Mouse (Mus musculus) limb, embryonic 12.5 days (tissue): ENCODE data around the gene Leap2. TPM values are rescaled to one million over a fixed set of nuclear protein-coding genes. Genes with fewer than 3 reads are reported as not detected.
"Not testable (repeated sequence)": the region's sequence is repeated elsewhere in the genome, so short reads cannot be mapped to it uniquely, and the experiment has no call there.

ENCODE experiments used
- ATAC-seq: fragments of 200-750 bp; cut with Nextera tagmentation; 2 replicates; pipeline ENCODE4 v1.8.0; 2017; ENCODE audit warnings: low read depth, moderate TSS enrichment; ENCODE audit not compliant: insufficient number of reproducible peaks, insufficient read depth, low FRiP score, low TSS enrichment
- H3K27ac ChIP-seq: fragments of 300-500 bp; sonication (generic); 2 replicates; pipeline ENCODE4 v1.5.1; 2016; ENCODE audit warnings: mild to moderate bottlenecking, moderate library complexity
- H3K27me3 ChIP-seq: fragments of 300-500 bp; sonication (generic); 2 replicates; pipeline ENCODE4 v1.6.1; 2016; ENCODE audit warnings: mild to moderate bottlenecking, moderate library complexity
- H3K36me3 ChIP-seq: fragments of 300-500 bp; sonication (generic); 2 replicates; pipeline ENCODE4 v1.6.1; 2016; ENCODE audit warnings: mild to moderate bottlenecking, moderate library complexity
- H3K4me1 ChIP-seq: fragments of 300-500 bp; sonication (generic); replicated peaks from 2 replicates; pipeline ENCODE4 v1.6.1; 2016
- H3K4me2 ChIP-seq: fragments of 300-500 bp; sonication (generic); 2 replicates; pipeline ENCODE4 v1.6.1; 2016; ENCODE audit warnings: mild to moderate bottlenecking, moderate library complexity
- H3K4me3 ChIP-seq: fragments of 300-500 bp; sonication (generic); replicated peaks from 2 replicates; pipeline ENCODE4 v1.5.1; 2016; ENCODE audit warnings: mild to moderate bottlenecking
- H3K9ac ChIP-seq: fragments of 300-500 bp; sonication (generic); replicated peaks from 2 replicates; pipeline ENCODE4 v1.6.1; 2016; ENCODE audit warnings: mild to moderate bottlenecking, moderate library complexity
- H3K9me3 ChIP-seq: fragments of 300-500 bp; sonication (generic); 2 replicates; pipeline ENCODE4 v1.6.1; 2016; ENCODE audit warnings: mild to moderate bottlenecking, moderate library complexity
- WGBS: fragments of 180-500 bp; shearing (Covaris S2); methylation state at CpG from one replicate; pipeline ENCODE4 v1.1.7; 2016; 5-methylcytosine and 5-hydroxymethylcytosine counted together
- polyA plus RNA-seq: library from polyadenylated mRNA; unstranded; fragments of >200 nt; fragmentation: Nextera tagmentation; extraction: Ambion mirVana; gene quantifications from 2 replicates; pipeline ENCODE4 v1.2.1, GENCODE M21; 2016

Gene Leap2
- polyA plus RNA-seq, 1 experiment from 2014 or later = 0.44 TPM

DNA sequence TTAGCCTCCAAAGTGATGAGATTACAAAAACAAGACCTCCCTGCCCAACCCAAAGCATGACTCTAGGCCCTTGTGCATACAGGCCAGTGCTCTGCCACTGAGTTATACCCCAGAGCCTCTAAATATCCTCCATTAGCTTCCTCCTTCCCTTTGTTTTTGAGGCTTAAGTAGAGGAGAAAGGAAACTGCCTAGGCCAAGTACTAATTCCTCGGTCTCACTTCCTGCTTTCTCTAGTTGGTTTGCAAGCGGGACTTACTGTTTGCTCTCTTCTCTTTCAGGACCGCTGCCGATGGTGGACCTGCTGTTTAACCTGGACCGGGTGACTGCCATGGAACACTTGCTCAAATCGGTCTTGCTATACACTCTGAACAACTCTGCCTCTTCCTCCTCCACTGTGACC, 13.4 kb upstream of the Leap2 start:
- Histone ChIP-seq H3K4me2 (no peak overlapping the region), H3K27ac (no peak overlapping the region), H3K9me3 (no peaks in the 10 kb centered on the region), H3K4me1 (peaks cover 3% of the 10 kb centered on the region; the same call in 1 of the 2 replicates), H3K9ac (no peak overlapping the region), H3K36me3 (no peaks in the 10 kb centered on the region), H3K4me3 (no peak overlapping the region), H3K27me3 (no peaks in the 10 kb centered on the region)
- 91% methylated on average over 6 of the region's 6 CpGs for WGBS
- no peak for ATAC-seq

DNA sequence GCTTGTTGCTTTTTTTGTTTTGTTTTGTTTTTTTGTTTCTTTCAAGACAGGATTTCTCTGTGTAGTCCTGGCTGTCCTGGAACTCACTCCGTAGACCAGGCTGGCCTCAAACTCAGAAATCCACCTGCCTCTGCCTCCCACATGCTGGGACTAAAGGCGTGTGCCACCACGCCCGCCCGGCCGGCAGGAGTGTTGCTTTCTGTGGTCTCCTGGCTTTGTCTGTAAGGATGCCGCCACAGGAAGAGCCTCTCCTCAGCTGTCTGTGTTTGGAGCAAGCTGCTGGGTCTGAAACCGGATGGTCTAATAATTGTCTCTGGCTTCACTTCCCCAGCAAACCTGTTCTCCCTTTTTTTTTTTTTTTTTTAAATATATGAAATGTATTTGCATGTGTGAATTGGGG, 12.5 kb upstream of the Leap2 start:
- no peak overlapping the region for H3K4me2 ChIP-seq
- no peak for ATAC-seq
- no peaks in the 10 kb centered on the region for H3K27me3 ChIP-seq
- peaks cover 4% of the 10 kb centered on the region; the same call in 1 of the 2 replicates for H3K4me1 ChIP-seq
- H3K4me3 ChIP-seq = no peak overlapping the region
- H3K9me3 ChIP-seq = no peaks in the 10 kb centered on the region
- H3K9ac ChIP-seq = no peak overlapping the region
- H3K36me3 ChIP-seq = no peaks in the 10 kb centered on the region
- 87% methylated on average over 8 of the region's 8 CpGs for WGBS
- no peak overlapping the region for H3K27ac ChIP-seq

DNA sequence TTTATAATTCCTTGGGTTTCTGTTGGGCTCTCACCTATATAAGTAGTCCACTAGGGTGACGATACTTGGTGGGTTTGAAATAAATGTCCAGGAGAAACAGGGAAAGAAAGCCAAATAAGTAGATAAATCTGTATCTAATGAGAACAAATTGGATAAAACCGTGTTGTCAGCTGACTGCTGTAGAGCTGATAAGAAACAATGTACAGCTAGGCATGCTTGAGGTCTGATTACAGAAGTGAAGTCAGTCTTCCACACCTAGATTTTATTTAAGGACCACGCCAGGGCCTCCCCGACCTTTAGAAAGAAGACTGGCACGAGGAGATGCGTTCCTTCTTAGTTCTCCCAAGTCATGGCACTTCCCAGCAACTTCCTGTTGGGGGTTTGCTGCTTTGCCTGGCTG, 10.1 kb upstream of the Leap2 start:
- H3K4me3 ChIP-seq = no peak overlapping the region
- 66% methylated on average over 6 of the region's 6 CpGs for WGBS
- no peak for ATAC-seq
- H3K9me3 ChIP-seq = no peaks in the 10 kb centered on the region
- H3K27ac ChIP-seq = no peak overlapping the region
- no peaks in the 10 kb centered on the region for H3K27me3 ChIP-seq
- H3K4me1 ChIP-seq = peaks cover 12% of the 10 kb centered on the region
- H3K4me2 ChIP-seq = no peak overlapping the region
- no peak overlapping the region for H3K9ac ChIP-seq
- peaks cover 10% of the 10 kb centered on the region for H3K36me3 ChIP-seq

DNA sequence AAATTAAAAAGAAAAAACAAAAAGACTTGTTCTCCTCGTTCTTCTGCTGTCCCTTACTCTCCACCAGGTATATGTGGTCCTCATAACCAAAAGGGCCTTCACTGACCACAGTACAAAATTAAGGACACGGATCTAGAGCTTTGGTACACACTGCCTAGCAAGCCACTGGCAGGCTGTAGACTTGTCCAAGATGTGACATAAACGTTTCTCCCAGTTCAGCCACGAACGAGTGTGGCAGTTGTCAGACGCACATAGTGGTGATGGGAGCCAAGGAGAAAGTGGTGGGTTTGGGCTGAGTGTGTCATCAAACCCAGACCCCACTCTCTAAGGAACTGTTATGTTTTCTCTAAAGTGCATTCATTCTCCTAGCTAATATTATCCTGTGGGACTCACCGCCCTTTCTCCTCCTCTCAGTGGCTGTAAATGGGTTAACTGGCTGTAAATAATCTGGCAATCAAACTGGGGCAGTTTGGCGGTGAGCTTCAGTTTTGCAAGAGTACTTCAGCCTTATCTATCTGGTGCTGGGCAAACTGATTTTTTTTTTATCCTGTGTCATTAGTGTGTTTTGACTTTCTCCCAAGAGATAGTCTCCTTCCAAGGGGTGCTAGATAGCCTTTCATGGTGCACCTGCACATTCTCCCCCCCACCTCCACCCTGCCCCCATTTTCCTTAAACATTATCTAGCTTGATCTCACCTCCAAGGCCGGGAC, 8.5 kb upstream of the Leap2 start:
- no peak; the same call in 1 of the 2 replicates for ATAC-seq
- Histone ChIP-seq H3K4me1 (peaks cover 12% of the 10 kb centered on the region), H3K9ac (0 out of 2 replicates have a peak overlapping the region, but pooled peaks have one; percentile 37)

DNA sequence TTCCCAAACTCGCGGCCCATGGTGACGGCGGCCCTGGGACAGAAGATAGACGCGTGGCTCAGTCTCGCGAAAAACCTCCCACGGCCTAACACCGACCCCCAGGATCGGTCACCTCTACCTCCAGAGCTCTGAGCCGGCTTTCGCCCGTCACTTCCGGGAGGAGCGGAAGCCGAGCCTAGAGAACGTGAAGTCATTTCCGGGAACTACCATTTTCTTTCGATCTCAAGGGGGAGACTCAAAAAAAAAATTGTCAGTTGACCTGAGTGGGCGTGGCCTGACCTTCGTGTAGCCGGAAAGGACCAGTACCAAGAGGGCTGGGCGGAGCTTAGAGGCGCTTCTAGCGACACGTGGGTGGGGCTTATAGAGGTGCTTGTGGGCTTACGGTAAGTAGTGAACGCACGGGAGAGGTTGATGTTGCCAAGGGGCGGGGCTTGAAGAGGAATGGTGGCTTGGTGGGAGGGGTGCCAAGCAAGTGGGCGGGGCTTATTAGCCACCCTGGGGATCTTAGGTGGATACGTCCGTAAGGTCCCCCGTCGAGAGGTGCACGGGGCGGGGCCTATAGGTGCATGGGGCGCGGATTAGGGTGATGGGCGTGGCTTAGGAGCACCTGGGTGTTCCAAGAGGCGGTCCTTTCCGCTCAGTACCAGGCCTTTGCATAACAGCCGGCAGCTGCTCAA, 7.8 kb upstream of the Leap2 start, which contains the start of the genes Uqcrq and Gdf9:
Gene Uqcrq, minus strand, starts transcription at position 162 of the 677 bp plus-strand sequence.
Gene Gdf9, plus strand, starts transcription at position 354 of the 677 bp plus-strand sequence.
- under 1% methylated on average over 44 of the region's 44 CpGs for WGBS
- Histone ChIP-seq H3K27ac (peak within 1 kb of the TSS; percentile 78), H3K4me2 (peak within 1 kb of the TSS; percentile 84), H3K9me3 (no peaks in the 10 kb centered on the region), H3K36me3 (peaks cover 17% of the 10 kb centered on the region), H3K4me3 (peak within 1 kb of the TSS; percentile 91), H3K9ac (peak within 1 kb of the TSS; percentile 82), H3K27me3 (no peaks in the 10 kb centered on the region), H3K4me1 (peaks cover 12% of the 10 kb centered on the region)
- ATAC-seq = peak; percentile 97

More for the DNA sequence above, 8.5 kb upstream of the Leap2 start:
- H3K36me3 ChIP-seq = peaks cover 17% of the 10 kb centered on the region
- peak overlapping the region; percentile 78 for H3K27ac ChIP-seq
- peak overlapping the region; percentile 91 for H3K4me3 ChIP-seq
- WGBS = 17% methylated on average over 9 of the region's 9 CpGs
- H3K27me3 ChIP-seq = no peaks in the 10 kb centered on the region
- H3K4me2 ChIP-seq = peak overlapping the region; percentile 84
- no peaks in the 10 kb centered on the region for H3K9me3 ChIP-seq

DNA sequence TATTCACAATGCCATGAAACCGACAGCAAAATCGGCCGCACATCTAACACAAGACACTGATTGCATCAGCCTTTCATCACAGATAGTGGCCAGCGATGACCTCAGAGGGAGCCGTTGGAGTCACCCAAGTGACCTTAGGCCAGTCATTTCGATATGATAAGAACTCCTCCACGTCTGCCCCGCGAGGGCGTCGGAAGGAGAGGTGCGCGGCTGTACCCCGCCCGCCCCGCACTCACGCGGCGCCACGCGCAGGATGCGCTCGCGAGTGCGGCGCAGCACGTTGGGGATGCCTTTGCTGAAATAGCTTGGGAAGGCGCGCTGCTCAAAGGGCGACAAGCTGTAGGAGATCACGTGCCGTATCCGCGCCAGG, 7.3 kb upstream of the Leap2 start:
- 0 out of 2 replicates have a peak, but pooled peaks have one; percentile 11 for ATAC-seq
- peaks cover 12% of the 10 kb centered on the region for H3K4me1 ChIP-seq
- under 1% methylated on average over 34 of the region's 34 CpGs for WGBS
- H3K36me3 ChIP-seq = peaks cover 17% of the 10 kb centered on the region
- peak overlapping the region; percentile 84 for H3K4me2 ChIP-seq
- H3K27ac ChIP-seq = peak overlapping the region; percentile 56; the same call in 1 of the 2 replicates
- H3K4me3 ChIP-seq = peak overlapping the region; percentile 91
- no peaks in the 10 kb centered on the region for H3K9me3 ChIP-seq
- H3K27me3 ChIP-seq = no peaks in the 10 kb centered on the region
- peak overlapping the region; percentile 82 for H3K9ac ChIP-seq

DNA sequence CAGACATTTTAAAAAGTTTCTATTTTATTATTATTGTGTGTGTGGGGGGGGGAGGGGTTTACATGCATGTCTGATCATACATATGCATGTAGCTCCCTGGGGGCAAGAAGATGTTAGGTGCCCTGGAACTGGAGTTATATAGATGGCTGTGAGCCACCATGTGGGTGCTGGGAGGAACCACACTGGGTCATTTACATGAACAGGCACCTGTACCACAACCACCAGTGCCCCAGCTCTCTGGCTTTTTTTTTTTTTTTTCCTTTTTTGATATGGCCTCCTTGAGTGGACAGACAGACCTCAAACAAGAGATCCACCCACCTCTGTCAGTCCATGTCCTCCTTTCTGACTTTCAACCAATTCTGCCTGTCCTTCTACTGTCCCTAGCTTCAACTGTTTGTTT, 6.2 kb upstream of the Leap2 start:
- no peak for ATAC-seq
- H3K27me3 ChIP-seq = no peaks in the 10 kb centered on the region
- H3K36me3 ChIP-seq = peaks cover 17% of the 10 kb centered on the region
- no peak overlapping the region for H3K27ac ChIP-seq
- no peak overlapping the region for H3K4me3 ChIP-seq
- H3K9me3 ChIP-seq = no peaks in the 10 kb centered on the region
- H3K4me1 ChIP-seq = peaks cover 12% of the 10 kb centered on the region
- no peak overlapping the region for H3K9ac ChIP-seq
- peak overlapping the region; percentile 84; the same call in 1 of the 2 replicates for H3K4me2 ChIP-seq

DNA sequence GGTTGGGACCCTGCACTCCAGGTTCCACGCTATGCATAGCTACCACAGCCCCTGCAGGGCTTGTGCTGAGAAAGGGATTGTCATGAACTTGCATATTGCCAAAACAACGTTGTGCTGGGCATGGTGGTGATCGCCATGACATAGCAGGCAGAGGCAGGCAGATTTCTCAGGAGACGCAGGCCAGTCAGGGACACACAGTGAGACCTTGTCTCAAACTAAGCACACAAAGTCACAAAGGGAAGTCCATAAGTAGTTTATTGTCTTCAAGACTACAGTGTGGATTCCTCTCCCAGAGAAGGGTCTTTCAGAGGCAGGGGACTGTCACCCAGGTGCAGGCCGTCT, 5.7 kb upstream of the Leap2 start:
- Histone ChIP-seq H3K4me1 (peaks cover 12% of the 10 kb centered on the region), H3K27ac (no peak overlapping the region), H3K36me3 (peaks cover 17% of the 10 kb centered on the region), H3K9ac (no peak overlapping the region), H3K9me3 (no peaks in the 10 kb centered on the region), H3K4me3 (no peak overlapping the region), H3K27me3 (no peaks in the 10 kb centered on the region), H3K4me2 (no peak overlapping the region)
- WGBS = 91% methylated on average over 5 of the region's 5 CpGs
- ATAC-seq = no peak

DNA sequence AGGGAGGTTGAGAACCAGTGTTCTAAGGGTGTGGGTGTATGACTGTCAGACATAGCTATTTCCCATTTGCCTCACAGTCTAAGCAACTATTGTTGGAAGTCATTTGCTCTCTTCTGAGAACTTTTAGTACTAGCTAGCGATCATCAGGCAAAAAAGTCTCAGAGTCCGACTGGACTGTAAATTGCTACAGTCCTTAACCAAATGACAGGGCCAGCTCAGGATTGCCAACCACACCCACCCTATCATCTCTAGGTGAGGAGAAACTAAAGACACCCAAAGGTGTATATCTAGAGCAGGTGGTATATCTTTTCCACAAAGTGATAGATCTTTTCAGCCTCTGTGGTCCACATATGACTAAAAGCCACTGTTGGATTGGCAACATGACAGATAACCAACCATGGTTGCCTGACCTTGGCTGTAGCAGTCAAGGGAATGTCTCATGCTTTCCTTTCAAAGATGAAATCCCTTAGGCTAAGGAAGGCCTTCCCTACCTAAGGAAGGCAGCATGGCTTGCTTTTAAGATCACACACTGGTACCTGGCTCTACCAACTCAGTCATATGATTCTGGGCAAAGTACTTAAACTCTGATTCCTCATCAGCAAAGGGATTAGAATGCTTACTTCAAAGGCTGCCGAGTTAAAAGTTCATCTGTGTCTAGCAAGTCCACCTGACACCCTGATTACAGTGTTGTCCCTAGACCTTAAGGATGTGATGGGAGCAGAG, 5.2 kb upstream of the Leap2 start:
- Histone ChIP-seq H3K27ac (no peak overlapping the region), H3K36me3 (peaks cover 17% of the 10 kb centered on the region), H3K4me1 (peaks cover 12% of the 10 kb centered on the region), H3K4me2 (no peak overlapping the region), H3K9ac (no peak overlapping the region), H3K4me3 (no peak overlapping the region), H3K9me3 (no peaks in the 10 kb centered on the region), H3K27me3 (no peaks in the 10 kb centered on the region)
- WGBS = 89% methylated on average over 3 of the region's 3 CpGs
- ATAC-seq = no peak

DNA sequence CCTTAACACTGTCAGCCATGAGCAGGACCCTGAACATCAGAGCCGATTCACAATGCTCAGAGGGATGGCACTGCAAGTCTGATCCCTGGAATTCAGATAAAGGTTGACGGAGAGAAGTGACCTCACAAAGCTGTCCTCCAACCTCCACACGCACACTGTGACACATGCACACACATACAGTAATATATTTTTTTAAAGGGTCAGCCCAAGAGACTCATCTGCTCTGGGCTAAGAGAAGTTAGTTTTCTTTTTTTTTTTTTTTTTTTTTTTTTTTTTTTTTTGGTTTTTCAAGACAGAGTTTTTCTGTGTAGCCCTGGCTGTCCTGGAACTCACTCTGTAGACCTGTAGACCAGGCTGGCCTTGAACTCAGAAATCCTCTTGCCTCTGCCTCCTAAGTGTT, 3.9 kb upstream of the Leap2 start:
- not testable (repeated sequence) for H3K4me3 ChIP-seq, ATAC-seq, H3K9me3 ChIP-seq, H3K27ac ChIP-seq, H3K9ac ChIP-seq, H3K27me3 ChIP-seq, H3K4me2 ChIP-seq
- H3K4me1 ChIP-seq = peaks cover 12% of the 10 kb centered on the region
- H3K36me3 ChIP-seq = peaks cover 18% of the 10 kb centered on the region
- 91% methylated on average over 3 of the region's 3 CpGs for WGBS

DNA sequence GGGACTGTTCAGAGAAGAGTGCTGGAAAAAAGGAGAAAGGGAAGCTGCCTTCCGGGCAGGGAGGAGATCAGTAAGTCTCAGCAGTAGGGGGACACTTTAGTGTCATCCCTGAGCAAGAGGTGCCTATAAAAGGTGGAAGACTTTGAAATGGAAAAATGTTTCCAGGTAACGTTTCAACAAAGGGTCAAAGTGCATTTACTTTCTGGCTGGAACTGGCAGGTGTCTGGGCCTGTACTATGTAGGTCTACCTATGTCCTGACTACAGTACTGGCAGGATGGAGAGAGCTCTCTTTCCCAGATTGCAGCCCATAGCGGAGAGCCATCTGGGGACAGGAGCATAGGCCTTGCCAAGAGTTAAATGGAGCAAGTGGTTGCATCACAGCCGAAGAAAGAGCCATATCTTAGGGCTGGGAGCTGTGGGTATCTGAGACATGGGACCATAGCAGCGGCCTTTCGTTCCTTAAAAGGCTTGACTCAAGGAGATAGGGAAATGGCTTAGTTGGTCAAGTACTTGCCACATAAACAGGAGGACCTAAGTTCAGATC, 2.8 kb upstream of the Leap2 start:
- whole genome bisulfite sequencing = 88% methylated on average over 6 of the region's 6 CpGs
- peaks cover 8% of the 10 kb centered on the region for H3K4me1 ChIP-seq
- ATAC-seq = no peak

More for the DNA sequence above, 2.8 kb upstream of the Leap2 start:
- H3K9me3 ChIP-seq = no peaks in the 10 kb centered on the region
- no peak overlapping the region for H3K4me2 ChIP-seq
- peaks cover 25% of the 10 kb centered on the region for H3K36me3 ChIP-seq
- H3K9ac ChIP-seq = no peak overlapping the region
- H3K27me3 ChIP-seq = no peaks in the 10 kb centered on the region
- H3K4me3 ChIP-seq = no peak overlapping the region
- no peak overlapping the region for H3K27ac ChIP-seq
